Mouse (Mus musculus) spleen, adult 2 months (tissue): ENCODE data around the gene Tex14.

Experiments
- CTCF ChIP-seq: fragments of 200-500 bp; IDR thresholded peaks from 2 replicates; pipeline ENCODE4 v1.5.1; 2011; ENCODE audit warnings: mild to moderate bottlenecking, inconsistent platforms; ENCODE audit not compliant: insufficient read depth, insufficient read length, insufficient replicate concordance; ENCODE audit errors: extremely low read depth
- POLR2A ChIP-seq: fragments of 200-500 bp; IDR thresholded peaks from 2 replicates; pipeline ENCODE4 v1.6.1; 2011; ENCODE audit warnings: low read depth, low read length, inconsistent platforms

DNA sequence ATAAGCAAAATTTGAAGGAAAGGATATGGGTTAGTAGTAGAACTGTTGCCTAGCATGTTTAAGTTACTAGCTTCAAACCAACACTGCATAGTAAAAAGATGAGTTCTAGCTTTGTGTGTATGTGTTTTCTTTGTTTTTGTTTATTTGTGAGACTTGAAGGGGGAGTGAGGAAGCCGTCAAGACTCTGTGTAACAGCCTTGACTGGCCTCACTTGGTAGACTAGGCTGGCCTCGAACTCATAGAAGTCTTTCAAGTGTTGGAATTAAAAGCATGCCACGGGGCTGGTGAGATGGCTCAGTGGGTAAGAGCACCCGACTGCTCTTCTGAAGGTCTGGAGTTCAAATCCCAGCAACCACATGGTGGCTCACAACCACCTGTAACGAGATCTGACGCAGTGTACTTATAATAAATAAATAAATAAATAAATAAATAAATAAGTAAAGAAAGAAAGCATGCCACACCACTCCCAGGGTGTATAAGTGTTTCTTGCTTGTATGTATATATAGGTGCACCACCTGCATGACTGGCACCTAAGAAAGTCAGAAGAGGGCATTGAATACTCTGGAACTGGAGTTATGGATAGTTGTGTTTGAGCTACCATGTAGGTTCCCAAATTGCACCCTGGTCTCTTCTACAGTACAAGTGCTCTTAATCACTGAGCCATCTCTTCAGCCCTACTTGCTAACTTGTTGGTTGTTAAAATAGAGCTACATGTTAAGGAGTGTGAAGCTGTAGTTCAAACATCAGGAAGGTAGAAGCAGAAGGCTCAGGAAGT, 18.9 kb downstream of the Tex14 start:
- TF ChIP-seq CTCF (no peak), POLR2A (no peak)
